Mouse (Mus musculus) spleen, adult 10 weeks (tissue): ENCODE measurements around the gene Olfr625-ps1. TPM values are rescaled to one million over a fixed set of nuclear protein-coding genes. Genes with fewer than 3 reads are reported as not detected.

Experiments used
- polyA plus RNA-seq: library from polyadenylated mRNA; stranded (reverse); fragments of 350-450 nt; fragmentation: Illumina TruSeq; extraction: RNeasy Lipid Tissue Mini Kit (QIAGEN cat#74804); gene quantifications from one replicate; pipeline ENCODE4 v1.2.3, GENCODE M21; 2015; ENCODE audit warnings: low replicate concordance; ENCODE audit not compliant: insufficient read depth

The Olfr625-ps1 gene
- polyA plus RNA-seq: not detected

GRCm38 (mm10) chr7:103682420-103682819, at the start of gene Olfr625-ps1:
Gene Olfr625-ps1, plus strand, starts transcription at chr7:103682720.

GRCm38 (mm10) chr7:103642602-103643001, 39.9 kb upstream of the Olfr625-ps1 start, which contains the start of gene Olfr622:
Gene Olfr622, minus strand, starts transcription at chr7:103642702.

GRCm38 (mm10) chr7:103663598-103663997, 18.9 kb upstream of the Olfr625-ps1 start, which contains the start of gene Olfr623:
Gene Olfr623, minus strand, starts transcription at chr7:103663698.

GRCm38 (mm10) chr7:103671091-103671490, 11.4 kb upstream of the Olfr625-ps1 start, which contains the start of gene Olfr624:
Gene Olfr624, minus strand, starts transcription at chr7:103671191.

GRCm38 (mm10) chr7:103714371-103714770, 31.9 kb downstream of the Olfr625-ps1 start, which contains the start of gene Olfr243:
Gene Olfr243, plus strand, starts transcription at chr7:103714671.

GRCm38 (mm10) chr7:103730074-103730473, 47.6 kb downstream of the Olfr625-ps1 start, which contains the start of gene Olfr628:
Gene Olfr628, plus strand, starts transcription at chr7:103730374.

Other genes with a start within 250 kb of the Olfr625-ps1 start
- not detected for gene Olfr605, start 237.3 kb upstream of the Olfr625-ps1 start, polyA plus RNA-seq
- gene Olfr606, start 233.7 kb upstream of the Olfr625-ps1 start, polyA plus RNA-seq: not detected
- gene Olfr607, start 218.6 kb upstream of the Olfr625-ps1 start, polyA plus RNA-seq: not detected
- not detected for gene Olfr608, start 212.8 kb upstream of the Olfr625-ps1 start, polyA plus RNA-seq
- not detected for gene Olfr609, start 184.7 kb upstream of the Olfr625-ps1 start, polyA plus RNA-seq
- not detected for gene Olfr610, start 170.6 kb upstream of the Olfr625-ps1 start, polyA plus RNA-seq
- gene Olfr611, start 161.9 kb upstream of the Olfr625-ps1 start, polyA plus RNA-seq: not detected
- not detected for gene Olfr612, start 140.0 kb upstream of the Olfr625-ps1 start, polyA plus RNA-seq
- not detected for gene Olfr613, start 134.6 kb upstream of the Olfr625-ps1 start, polyA plus RNA-seq
- gene Olfr615, start 126.6 kb upstream of the Olfr625-ps1 start, polyA plus RNA-seq: not detected
- gene Olfr616, start 113.6 kb upstream of the Olfr625-ps1 start, polyA plus RNA-seq: not detected
- not detected for gene Olfr617, start 109.7 kb upstream of the Olfr625-ps1 start, polyA plus RNA-seq
- gene Olfr618, start 92.6 kb upstream of the Olfr625-ps1 start, polyA plus RNA-seq: not detected
- gene Olfr619, start 82.1 kb upstream of the Olfr625-ps1 start, polyA plus RNA-seq: not detected
- not detected for gene Olfr620, start 70.2 kb upstream of the Olfr625-ps1 start, polyA plus RNA-seq
- gene Olfr622, start 40.0 kb upstream of the Olfr625-ps1 start, polyA plus RNA-seq: not detected
- gene Olfr623, start 19.0 kb upstream of the Olfr625-ps1 start, polyA plus RNA-seq: not detected
- gene Olfr624, start 11.5 kb upstream of the Olfr625-ps1 start, polyA plus RNA-seq: 0.14 TPM
- gene Olfr243, start 32.0 kb downstream of the Olfr625-ps1 start, polyA plus RNA-seq: not detected
- not detected for gene Olfr628, start 47.7 kb downstream of the Olfr625-ps1 start, polyA plus RNA-seq
- not detected for gene Olfr629, start 62.2 kb downstream of the Olfr625-ps1 start, polyA plus RNA-seq
- not detected for gene Olfr630, start 74.6 kb downstream of the Olfr625-ps1 start, polyA plus RNA-seq
- gene Olfr69, start 88.9 kb downstream of the Olfr625-ps1 start, polyA plus RNA-seq: not detected
- gene Olfr68, start 97.0 kb downstream of the Olfr625-ps1 start, polyA plus RNA-seq: not detected
- not detected for gene Olfr67, start 109.1 kb downstream of the Olfr625-ps1 start, polyA plus RNA-seq
- gene Hbb-bt, start 131.3 kb downstream of the Olfr625-ps1 start, polyA plus RNA-seq: 4,439 TPM
- 24,371 TPM for gene Hbb-bs, start 145.4 kb downstream of the Olfr625-ps1 start, polyA plus RNA-seq
- gene Hbb-bh2, start 157.8 kb downstream of the Olfr625-ps1 start, polyA plus RNA-seq: not detected
- gene Hbb-bh1, start 160.4 kb downstream of the Olfr625-ps1 start, polyA plus RNA-seq: 0.80 TPM
- not detected for gene Hbb-y, start 170.5 kb downstream of the Olfr625-ps1 start, polyA plus RNA-seq
- not detected for gene Olfr66, start 203.5 kb downstream of the Olfr625-ps1 start, polyA plus RNA-seq
- gene Olfr64, start 211.8 kb downstream of the Olfr625-ps1 start, polyA plus RNA-seq: not detected
- gene Olfr65, start 220.8 kb downstream of the Olfr625-ps1 start, polyA plus RNA-seq: not detected
- gene Olfr631, start 246.1 kb downstream of the Olfr625-ps1 start, polyA plus RNA-seq: not detected